Mouse (Mus musculus) hindbrain, embryonic 16.5 days (tissue): ENCODE measurements at regions not wholly inside any gene's neighbourhood (a gene's known extent, or its start where the extent isn't known, plus 50 kb on each side); places are given as distances from the start of the nearest gene placed in this dataset.

Source experiments
- ATAC-seq: fragments of 200-750 bp; cut with Nextera tagmentation; 2 replicates; pipeline ENCODE4 v1.8.0; 2017; ENCODE audit warnings: moderate TSS enrichment, moderate library complexity
- H3K27ac ChIP-seq: fragments of 300-500 bp; sonication (generic); 2 replicates; pipeline ENCODE4 v1.5.1; 2014; ENCODE audit warnings: low read depth, mild to moderate bottlenecking, control low read depth, low read length, moderate library complexity
- H3K27me3 ChIP-seq: fragments of 300-500 bp; sonication (generic); replicated peaks from 2 replicates; pipeline ENCODE4 v1.6.1; 2014; ENCODE audit warnings: low read length; ENCODE audit not compliant: control insufficient read depth, insufficient read depth
- H3K36me3 ChIP-seq: fragments of 300-500 bp; sonication (generic); 2 replicates; pipeline ENCODE4 v1.6.1; 2014; ENCODE audit warnings: mild to moderate bottlenecking, low read length, moderate library complexity, mixed read lengths; ENCODE audit not compliant: control insufficient read depth, insufficient read depth
- H3K4me1 ChIP-seq: fragments of 300-500 bp; sonication (generic); 2 replicates; pipeline ENCODE4 v1.6.1; 2014; ENCODE audit warnings: low read depth, low read length; ENCODE audit not compliant: control insufficient read depth, insufficient read depth
- H3K4me2 ChIP-seq: fragments of 300-500 bp; sonication (generic); 2 replicates; pipeline ENCODE4 v1.6.1; 2014; ENCODE audit warnings: mild to moderate bottlenecking, low read length, control low read depth, moderate library complexity
- H3K4me3 ChIP-seq: fragments of 300-500 bp; sonication (generic); 2 replicates; pipeline ENCODE4 v1.5.1; 2014; ENCODE audit warnings: mild to moderate bottlenecking, low read length, control low read depth, moderate library complexity
- H3K9ac ChIP-seq: fragments of 300-500 bp; sonication (generic); 2 replicates; pipeline ENCODE4 v1.6.1; 2014; ENCODE audit warnings: low read depth, mild to moderate bottlenecking, control low read depth, low read length, moderate library complexity
- H3K9me3 ChIP-seq: fragments of 300-500 bp; sonication (generic); 2 replicates; pipeline ENCODE4 v1.6.1; 2014; ENCODE audit warnings: mild to moderate bottlenecking, low read length, moderate library complexity; ENCODE audit not compliant: control insufficient read depth
- WGBS: fragments of 180-500 bp; shearing (Covaris S2); extraction: QIAGEN DNeasy Blood & Tissue Kit; methylation state at CpG from one replicate; pipeline ENCODE4 v1.1.7; 2014; 5-methylcytosine and 5-hydroxymethylcytosine counted together

GRCm38 (mm10) chr5:126662648-126663047 is 579.0 kb upstream of the Tmem132c start:
- Histone ChIP-seq H3K27me3 (no peaks in the 10 kb centered on the region), H3K36me3 (no peaks in the 10 kb centered on the region), H3K4me1 (no peaks in the 10 kb centered on the region), H3K9ac (no peak overlapping the region), H3K27ac (no peak overlapping the region), H3K4me2 (no peak overlapping the region), H3K9me3 (no peaks in the 10 kb centered on the region), H3K4me3 (no peak overlapping the region)
- ATAC-seq = no peak
- WGBS = 92% methylated on average over 4 of the region's 4 CpGs

- Histone ChIP-seq H3K4me1 (no peaks in the 10 kb centered on the region), H3K36me3 (no peaks in the 10 kb centered on the region), H3K9ac (no peak overlapping the region), H3K27me3 (no peaks in the 10 kb centered on the region), H3K4me3 (no peak overlapping the region), H3K9me3 (no peaks in the 10 kb centered on the region), H3K4me2 (no peak overlapping the region), H3K27ac (no peak overlapping the region)
- ATAC-seq = no peak
- WGBS = 90% methylated on average over 1 of the region's 1 CpGs
These were observed 570.5 kb upstream of the Tmem132c start for GRCm38 (mm10) chr5:126671156-126671555.

- Histone ChIP-seq H3K9ac (no peak overlapping the region), H3K4me2 (no peak overlapping the region), H3K4me3 (no peak overlapping the region), H3K27me3 (no peaks in the 10 kb centered on the region), H3K9me3 (no peaks in the 10 kb centered on the region), H3K27ac (no peak overlapping the region), H3K4me1 (no peaks in the 10 kb centered on the region), H3K36me3 (no peaks in the 10 kb centered on the region)
- WGBS = 81% methylated on average over 6 of the region's 6 CpGs
- no peak for ATAC-seq
These were observed 561.3 kb upstream of the Tmem132c start for GRCm38 (mm10) chr5:126680262-126680661.

- H3K4me1 ChIP-seq = peaks cover 5% of the 10 kb centered on the region
- WGBS = 53% methylated on average over 4 of the region's 4 CpGs
- H3K36me3 ChIP-seq = no peaks in the 10 kb centered on the region
- ATAC-seq = no peak
- no peaks in the 10 kb centered on the region for H3K9me3 ChIP-seq
- H3K27me3 ChIP-seq = no peaks in the 10 kb centered on the region
- H3K4me3 ChIP-seq = no peak overlapping the region
- no peak overlapping the region for H3K4me2 ChIP-seq
- no peak overlapping the region for H3K27ac ChIP-seq
- H3K9ac ChIP-seq = no peak overlapping the region
These were observed 542.3 kb upstream of the Tmem132c start for GRCm38 (mm10) chr5:126699314-126699713.

- Histone ChIP-seq H3K27ac (no peak overlapping the region), H3K4me1 (no peaks in the 10 kb centered on the region), H3K36me3 (no peaks in the 10 kb centered on the region), H3K4me2 (no peak overlapping the region), H3K4me3 (no peak overlapping the region), H3K27me3 (no peaks in the 10 kb centered on the region), H3K9me3 (no peaks in the 10 kb centered on the region), H3K9ac (no peak overlapping the region)
- WGBS = 59% methylated on average over 8 of the region's 8 CpGs
- ATAC-seq = no peak
These were observed 537.9 kb upstream of the Tmem132c start for GRCm38 (mm10) chr5:126703516-126704282.

GRCm38 (mm10) chr5:126705871-126706270 is 535.7 kb upstream of the Tmem132c start:
- Histone ChIP-seq H3K9me3 (no peaks in the 10 kb centered on the region), H3K9ac (no peak overlapping the region), H3K4me2 (no peak overlapping the region), H3K27ac (no peak overlapping the region), H3K27me3 (no peaks in the 10 kb centered on the region), H3K36me3 (no peaks in the 10 kb centered on the region), H3K4me1 (no peaks in the 10 kb centered on the region), H3K4me3 (no peak overlapping the region)
- no peak for ATAC-seq
- 60% methylated on average over 11 of the region's 11 CpGs for WGBS

- Histone ChIP-seq H3K4me3 (no peak overlapping the region), H3K36me3 (no peaks in the 10 kb centered on the region), H3K4me1 (no peaks in the 10 kb centered on the region), H3K4me2 (no peak overlapping the region), H3K9ac (no peak overlapping the region), H3K27ac (no peak overlapping the region), H3K27me3 (no peaks in the 10 kb centered on the region), H3K9me3 (no peaks in the 10 kb centered on the region)
- WGBS = 83% methylated on average over 4 of the region's 4 CpGs
- no peak for ATAC-seq
These were observed 534.9 kb upstream of the Tmem132c start for GRCm38 (mm10) chr5:126706701-126707100.

GRCm38 (mm10) chr5:126714672-126715071 is 526.9 kb upstream of the Tmem132c start:
- 57% methylated on average over 6 of the region's 6 CpGs for WGBS
- Histone ChIP-seq H3K27ac (no peak overlapping the region), H3K4me1 (no peaks in the 10 kb centered on the region), H3K9me3 (no peaks in the 10 kb centered on the region), H3K9ac (no peak overlapping the region), H3K36me3 (no peaks in the 10 kb centered on the region), H3K4me2 (no peak overlapping the region), H3K27me3 (no peaks in the 10 kb centered on the region), H3K4me3 (no peak overlapping the region)
- no peak for ATAC-seq

- Histone ChIP-seq H3K27ac (no peak overlapping the region), H3K4me1 (no peaks in the 10 kb centered on the region), H3K9me3 (no peaks in the 10 kb centered on the region), H3K4me2 (no peak overlapping the region), H3K36me3 (no peaks in the 10 kb centered on the region), H3K9ac (no peak overlapping the region), H3K27me3 (no peaks in the 10 kb centered on the region), H3K4me3 (no peak overlapping the region)
- 98% methylated on average over 2 of the region's 2 CpGs for WGBS
- no peak for ATAC-seq
These were observed 523.2 kb upstream of the Tmem132c start for GRCm38 (mm10) chr5:126718421-126718820.
